Mouse (Mus musculus) cerebellum, adult 18-20 months (tissue): ENCODE results near the gene Spag5.
A peak's percentile ranks its signal among the peaks of the same experiment; 100 is the strongest.
"Not testable (repeated sequence)": the region's sequence is repeated elsewhere in the genome, so short reads cannot be mapped to it uniquely, and the experiment has no call there.

Experiments used
- DNase-seq, 2 experiments: peaks; one replicate each; pipeline ENCODE4 v3.0.0; 2021

Spag5 gene

DNA sequence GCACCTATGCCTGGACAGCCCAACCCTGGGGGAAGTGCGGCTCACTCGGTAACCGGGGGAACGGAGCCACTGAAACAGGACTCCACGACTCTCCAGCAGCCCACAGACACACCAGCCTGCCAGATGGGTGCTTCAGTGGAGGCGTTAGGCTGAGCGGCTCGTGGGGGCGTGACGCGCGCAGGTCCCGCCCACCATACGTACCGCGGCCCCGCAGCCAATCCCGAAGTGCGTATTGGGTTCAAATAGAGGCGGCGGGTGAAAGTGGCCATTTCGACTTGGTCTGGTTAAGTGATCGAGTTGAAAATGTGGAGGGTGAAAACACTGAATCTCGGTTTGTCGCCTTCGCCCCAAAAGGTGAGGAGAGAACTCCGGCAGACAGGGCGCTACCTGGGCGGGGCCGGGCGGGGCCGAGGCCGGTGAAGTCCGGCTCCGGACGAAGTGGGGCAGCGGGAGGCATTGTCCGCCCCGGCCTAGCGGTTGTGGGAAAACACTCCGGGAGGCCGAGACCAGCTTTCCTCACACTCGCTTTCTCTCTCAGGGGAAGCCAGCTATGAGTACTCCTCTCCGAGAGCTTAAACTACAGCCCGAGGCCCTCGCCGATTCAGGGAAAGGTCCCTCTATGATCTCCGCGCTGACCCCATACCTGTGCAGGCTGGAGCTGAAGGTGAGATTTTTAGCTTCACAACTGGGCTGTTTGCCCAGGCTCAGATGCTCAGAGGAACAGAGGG lies at the start of gene Spag5:
Spag5 (plus strand) TSS at position 173 of the 728 bp plus-strand sequence.
- peak; percentile 87 to 88 for DNase-seq

- DNase-seq = no peak
Measured at GRCm38 (mm10) chr11:78256618-78257017, 44.7 kb upstream of the Spag5 start.

DNA sequence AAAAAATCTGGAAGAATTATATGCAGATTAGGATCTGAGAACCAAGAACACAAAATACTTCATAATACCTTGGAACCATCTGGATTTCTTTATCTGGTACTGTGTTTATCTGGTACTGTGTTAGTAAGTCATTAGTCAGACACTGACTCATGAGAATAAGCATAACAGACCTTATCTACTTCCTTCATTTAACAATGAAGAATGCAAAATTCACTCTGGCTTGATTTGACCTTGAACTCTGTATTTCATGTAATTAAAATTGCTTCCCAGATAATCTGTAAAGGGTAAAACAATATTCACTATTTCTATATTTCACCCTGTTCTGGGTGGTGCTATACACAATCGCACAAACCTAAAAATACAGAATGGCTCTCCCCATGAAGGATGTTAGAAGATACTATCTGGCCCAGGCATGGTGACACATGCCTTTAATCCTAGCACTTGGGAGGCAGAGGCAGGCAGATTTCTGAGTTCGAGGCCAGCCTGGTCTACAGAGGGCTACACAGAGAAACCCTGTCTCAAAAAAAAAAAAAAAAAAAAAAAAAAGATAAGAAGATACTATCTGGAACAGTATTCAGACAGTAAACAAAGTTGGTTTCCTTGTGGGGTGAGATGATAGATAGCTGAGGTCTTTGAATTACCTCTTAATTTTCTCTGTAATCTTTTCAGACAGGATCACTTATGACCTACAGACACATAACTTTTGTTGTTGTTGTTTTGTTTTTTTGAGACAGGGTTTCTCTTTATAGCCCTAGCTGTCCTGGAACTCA lies 40.7 kb upstream of the Spag5 start:
- no peak for DNase-seq

DNA sequence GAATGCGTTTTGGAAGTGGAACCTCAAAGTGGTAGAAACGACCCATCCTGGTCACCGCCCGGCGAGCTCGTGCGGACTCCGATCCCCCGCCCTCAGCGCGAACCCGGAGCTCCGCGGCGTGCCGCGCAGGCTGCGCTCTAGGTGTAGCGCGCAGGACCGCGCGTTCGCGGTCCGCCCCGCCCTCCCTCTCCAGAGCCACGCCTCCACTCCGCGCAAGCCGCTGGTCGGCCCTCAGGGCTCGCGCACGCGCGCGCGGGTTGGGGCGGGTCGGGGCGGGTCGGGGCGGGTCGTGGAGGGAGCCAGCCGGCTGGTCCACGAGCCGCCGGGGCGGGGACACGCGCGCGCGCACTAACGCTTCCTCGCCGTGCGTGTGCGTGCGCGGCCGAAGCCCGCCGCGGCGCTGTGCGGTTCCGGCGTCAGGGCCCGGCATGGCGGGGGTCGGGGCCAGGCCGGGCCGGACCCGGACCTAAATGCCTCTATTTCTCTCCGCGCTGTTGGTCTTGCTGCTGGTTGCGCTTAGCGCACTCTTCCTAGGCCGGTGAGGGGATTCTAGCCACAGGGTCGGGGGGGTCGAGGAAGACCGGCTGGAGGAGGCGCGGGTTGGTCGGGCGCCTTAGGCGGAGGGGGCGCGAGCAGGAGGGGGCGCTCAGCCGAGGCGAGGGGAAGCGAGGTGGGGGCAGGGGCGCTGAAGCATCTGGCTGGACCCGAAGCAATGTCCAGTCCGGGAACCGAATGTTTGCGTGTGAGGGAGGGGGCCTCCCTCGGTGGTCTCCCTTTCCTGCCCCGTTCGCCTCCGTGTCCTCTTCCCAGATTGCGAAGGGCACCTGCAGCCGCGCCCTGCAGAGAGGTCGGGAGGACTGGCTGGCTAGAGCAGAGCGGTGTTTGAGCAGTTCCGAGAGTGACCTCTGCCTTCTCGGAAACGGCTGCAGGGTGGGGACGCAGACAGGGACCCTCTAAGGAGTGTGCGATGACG lies 39.7 kb upstream of the Spag5 start, which contains the start of gene 2610507B11Rik:
2610507B11Rik (plus strand) TSS at position 373 of the 973 bp plus-strand sequence.
- peak; percentile 93 to 96 for DNase-seq

GRCm38 (mm10) chr11:78262550-78262949 lies 38.8 kb upstream of the Spag5 start:
- peak; percentile 50 to 55 for DNase-seq

GRCm38 (mm10) chr11:78265571-78265970 lies 35.8 kb upstream of the Spag5 start:
- DNase-seq = no peak

- no peak for DNase-seq
Measured at GRCm38 (mm10) chr11:78271986-78272385, 29.3 kb upstream of the Spag5 start.

- DNase-seq = no peak
Measured at GRCm38 (mm10) chr11:78275596-78275995, 25.7 kb upstream of the Spag5 start.

DNA sequence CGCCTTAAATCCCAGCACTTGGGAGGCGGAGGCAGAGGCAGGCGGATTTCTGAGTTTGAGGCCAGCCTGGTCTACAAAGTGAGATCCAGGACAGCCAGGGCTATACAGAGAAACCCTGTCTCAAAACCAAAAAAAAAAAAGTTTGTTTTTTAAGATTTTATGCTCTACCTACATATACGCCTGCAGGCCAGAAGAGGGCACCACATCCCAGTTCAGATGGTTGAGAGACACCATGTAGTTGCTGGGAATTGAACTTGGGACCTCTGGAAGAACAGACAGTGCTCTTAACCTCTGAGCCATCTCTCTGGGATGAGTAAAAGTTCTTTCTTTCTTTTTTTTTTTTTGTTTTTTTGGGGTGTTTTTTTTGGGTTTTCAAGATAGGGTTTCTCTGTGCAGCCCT lies 25.2 kb upstream of the Spag5 start:
- DNase-seq = not testable (repeated sequence)

GRCm38 (mm10) chr11:78278853-78279252 lies 22.5 kb upstream of the Spag5 start:
- DNase-seq = no peak

DNA sequence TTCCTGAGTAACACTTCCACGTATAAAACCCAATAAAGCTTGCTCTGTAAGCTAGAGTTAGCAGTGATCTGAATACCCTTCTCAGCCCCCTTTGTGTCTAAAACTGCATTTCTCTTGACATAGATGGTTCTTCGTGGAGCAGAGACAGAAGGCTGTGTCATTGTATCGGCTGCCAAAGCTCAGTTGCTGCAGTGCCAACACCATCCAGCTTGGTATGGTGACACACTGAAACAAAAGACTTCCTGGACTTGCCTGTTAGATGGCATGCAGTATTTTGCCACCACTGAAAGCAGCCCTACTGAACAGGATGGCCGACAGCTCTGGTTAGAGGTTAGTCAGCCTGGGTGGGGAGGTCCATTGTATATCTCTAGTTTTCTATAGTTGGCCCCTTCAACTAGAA lies 21.7 kb upstream of the Spag5 start:
- no peak for DNase-seq

DNA sequence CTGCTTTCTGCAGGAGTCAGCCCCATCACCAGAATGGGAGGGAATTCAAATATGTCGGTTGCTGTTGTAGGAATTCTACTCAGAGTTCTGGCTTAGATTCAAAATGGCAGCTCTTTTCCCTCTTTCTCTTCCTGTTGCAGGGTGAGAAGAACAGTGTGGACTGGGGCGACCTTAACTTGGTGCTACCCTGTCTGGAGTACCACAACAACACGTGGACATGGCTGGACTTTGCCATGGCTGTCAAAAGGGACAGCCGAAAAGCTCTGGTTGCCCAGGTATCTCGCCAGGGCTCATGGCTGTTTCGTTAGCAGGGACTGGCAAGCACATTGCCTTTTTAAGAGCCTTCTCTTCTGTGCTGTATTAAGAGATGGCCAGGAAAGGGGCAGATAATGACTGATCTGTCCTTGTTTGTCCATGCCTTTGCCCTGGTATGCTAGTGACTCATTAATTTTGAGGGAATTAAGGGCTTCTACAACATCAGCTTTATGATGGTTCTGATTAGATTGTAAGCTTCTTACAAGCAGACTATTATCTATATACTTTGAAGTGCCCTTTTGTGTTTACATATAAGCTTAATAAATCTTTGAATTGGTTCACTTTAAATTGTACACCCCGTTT lies 12.1 kb upstream of the Spag5 start:
- no peak for DNase-seq

GRCm38 (mm10) chr11:78290654-78291053 lies 10.7 kb upstream of the Spag5 start, which contains the start of gene BC030499:
Gene BC030499, plus strand, starts transcription at chr11:78290841.
- DNase-seq = no peak

DNA sequence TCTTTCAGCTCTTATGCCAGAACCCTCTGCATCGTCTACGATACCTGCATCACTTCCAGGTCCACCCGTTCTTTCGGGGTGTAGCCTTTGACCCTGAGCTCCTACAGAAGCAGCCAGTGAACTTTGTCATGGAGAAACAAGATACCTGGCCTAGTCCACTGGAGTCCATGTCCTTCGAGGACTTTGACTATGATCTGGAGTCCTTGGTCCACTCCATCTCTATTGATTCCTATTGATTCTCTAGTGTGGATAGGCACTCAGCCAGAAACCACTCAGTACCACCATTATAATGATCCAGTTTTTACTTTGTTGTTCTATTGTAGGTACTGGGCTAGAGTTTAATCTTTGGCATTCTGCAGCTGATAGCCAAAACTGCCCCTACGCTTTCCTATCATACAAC lies 6.7 kb upstream of the Spag5 start:
- DNase-seq = no peak

DNA sequence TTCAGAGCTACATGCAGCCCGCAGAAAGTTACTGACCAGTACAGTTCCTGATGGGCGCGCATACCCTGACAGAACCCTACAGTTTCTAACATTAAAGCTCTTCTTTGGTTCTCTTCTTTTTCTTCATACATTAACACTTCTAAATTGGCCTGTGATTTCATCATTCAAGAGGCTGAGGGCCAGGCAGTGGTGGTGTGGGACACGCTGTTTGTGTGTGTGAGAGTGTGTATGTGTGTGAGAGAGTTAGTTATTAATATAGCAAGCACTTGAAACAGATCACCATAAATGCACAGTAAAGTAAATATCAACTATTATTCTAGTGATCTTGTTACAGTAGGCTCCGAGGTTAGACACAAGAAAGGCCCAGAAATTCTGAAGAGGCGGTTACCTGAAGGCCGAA lies 412 bp upstream of the Spag5 start:
- no peak for DNase-seq

DNA sequence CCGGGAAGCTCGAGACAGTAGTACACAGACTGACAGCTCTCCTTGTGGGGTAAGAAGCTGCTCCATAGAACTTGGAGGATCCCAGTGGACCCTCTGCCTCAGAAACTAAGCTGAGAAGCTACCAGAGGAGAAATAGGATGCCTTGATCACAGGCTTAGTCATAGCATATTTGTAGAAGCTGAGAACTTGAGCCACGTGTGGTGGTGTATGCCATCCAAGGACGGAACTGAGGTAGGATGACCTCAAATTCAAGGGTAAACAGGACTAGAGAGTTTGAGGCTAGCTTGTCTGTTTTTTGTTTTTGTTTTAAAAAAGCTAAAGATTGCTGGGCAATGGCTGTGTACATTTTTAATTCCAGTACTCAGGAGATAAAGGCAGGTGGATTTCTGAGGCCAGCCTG lies 3.9 kb downstream of the Spag5 start:
- DNase-seq = no peak

DNA sequence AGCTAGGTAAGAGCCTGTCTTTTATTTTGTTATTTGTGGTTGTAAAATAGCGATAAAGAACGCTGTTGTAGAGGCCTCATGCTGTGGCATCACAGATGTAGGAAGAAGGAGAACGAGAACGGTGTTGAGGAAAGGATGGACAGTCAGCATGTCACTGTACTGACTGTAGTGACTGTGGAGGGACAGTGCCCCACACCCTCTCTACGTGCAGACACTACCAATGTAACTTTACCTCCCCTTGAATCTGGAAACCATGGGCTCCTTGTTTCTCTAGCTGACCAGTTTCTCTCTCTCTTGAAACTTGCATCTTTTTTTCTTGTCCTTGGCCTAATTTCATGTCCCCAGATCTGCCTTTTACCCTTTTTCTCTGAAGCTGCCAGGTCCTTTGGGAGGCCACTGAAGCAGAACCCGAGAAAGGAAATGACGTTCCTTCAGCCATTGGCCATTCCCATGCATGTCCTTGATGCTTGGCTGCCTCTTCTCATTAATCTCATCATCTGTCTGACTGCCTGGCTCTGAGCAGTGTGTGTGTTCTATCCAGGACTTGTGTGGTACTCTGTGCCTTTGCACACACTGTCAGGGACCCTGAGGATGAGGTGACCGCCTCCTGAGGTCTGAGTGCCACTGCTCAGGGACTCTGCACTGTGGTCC lies 9.7 kb downstream of the Spag5 start:
- DNase-seq = no peak

DNA sequence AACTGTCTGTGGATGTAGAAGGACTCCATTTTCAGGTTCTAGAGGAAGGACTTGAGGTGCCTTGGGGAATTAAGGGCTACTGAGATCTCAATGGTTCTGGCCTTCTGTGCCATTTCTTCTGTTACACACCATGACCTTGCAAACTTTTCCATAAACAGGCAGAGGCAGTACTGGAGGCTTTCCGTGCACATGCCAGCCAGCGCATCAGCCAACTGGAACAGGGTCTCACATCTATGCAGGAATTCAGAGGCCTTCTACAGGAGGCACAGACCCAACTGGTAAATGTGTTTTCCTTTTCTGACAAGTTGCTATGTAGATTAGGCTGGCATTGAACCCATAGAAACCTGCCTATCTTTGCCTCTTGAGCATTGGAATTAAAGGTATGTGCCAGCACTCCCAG lies 12.3 kb downstream of the Spag5 start:
- no peak for DNase-seq

GRCm38 (mm10) chr11:78318411-78318810 lies 17.1 kb downstream of the Spag5 start:
- DNase-seq = no peak

DNA sequence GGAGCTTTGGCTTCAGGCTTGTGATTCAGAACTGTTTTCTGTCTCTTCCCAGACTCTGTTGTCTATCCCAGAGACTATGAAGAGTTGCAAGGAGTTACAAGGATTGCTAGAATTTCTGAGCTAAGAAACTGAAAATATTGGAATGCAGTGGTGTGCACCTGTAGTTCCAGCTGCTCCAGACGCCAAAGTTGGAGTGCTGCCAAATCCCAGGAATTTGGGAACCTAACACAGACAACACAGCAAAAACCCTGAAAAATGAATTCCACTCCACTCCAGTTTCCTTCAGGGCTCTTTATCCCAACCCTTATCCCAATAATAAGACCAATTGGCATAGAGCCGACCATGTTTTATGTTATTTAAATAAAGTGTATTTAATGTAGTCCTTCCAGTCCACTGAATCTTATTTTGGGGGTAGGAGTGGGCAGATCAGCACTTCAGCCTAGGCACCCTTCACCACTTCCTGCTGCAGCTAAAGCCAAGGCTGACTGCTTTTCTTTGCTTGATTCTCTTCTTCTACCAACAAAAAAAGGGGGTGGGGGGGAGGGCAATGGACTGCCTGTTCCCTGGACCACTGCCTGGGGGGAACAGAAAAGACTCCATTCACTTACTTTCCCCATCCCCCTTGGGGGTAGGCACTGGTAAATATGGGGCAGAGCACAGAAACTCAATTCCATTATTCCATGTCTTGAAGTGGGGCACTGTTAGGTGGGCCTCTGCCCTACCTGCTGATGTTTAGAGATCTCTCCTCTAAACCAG lies 20.9 kb downstream of the Spag5 start:
- DNase-seq = no peak

DNA sequence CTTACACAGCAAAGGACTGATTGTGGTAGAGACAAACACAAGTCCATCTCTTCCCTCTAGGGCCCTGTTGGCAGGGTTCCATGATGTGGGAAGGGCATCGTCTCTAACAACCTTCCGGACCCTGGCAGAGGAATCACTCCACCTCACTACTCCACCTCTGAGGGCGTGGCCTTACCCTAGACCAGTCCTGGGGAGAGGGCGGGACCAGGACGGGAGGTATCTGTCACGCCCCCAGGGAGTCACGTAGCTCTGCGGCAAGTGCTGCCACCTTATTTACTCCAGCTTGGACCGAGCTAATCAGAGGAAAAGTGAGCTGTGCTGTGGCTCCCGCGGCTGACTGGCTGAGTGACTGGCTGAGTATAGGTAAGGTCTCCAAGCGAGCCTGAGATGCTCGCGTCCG lies 21.5 kb downstream of the Spag5 start, which contains the start of gene Aldoc:
Aldoc (plus strand) TSS at position 109 of the 400 bp plus-strand sequence.
- peak; percentile 90 to 96 for DNase-seq
